Mouse (Mus musculus) intestine, embryonic 14.5 days (tissue): ENCODE measurements at regions not wholly inside any gene's neighbourhood (a gene's known extent, or its start where the extent isn't known, plus 50 kb on each side); places are given as distances from the start of the nearest gene placed in this dataset.

Source experiments
- ATAC-seq: fragments of 200-750 bp; cut with Nextera tagmentation; replicated peaks from 2 replicates; pipeline ENCODE4 v1.8.0; 2017; ENCODE audit warnings: low read depth, moderate number of reproducible peaks, moderate TSS enrichment, moderate library complexity; ENCODE audit not compliant: low FRiP score, low TSS enrichment
- DNase-seq: peaks from one replicate; pipeline ENCODE4 v3.0.0-alpha.2; 2018; ENCODE audit warnings: low spot score
- H3K27ac ChIP-seq: fragments of 300-500 bp; sonication (generic); 2 replicates; pipeline ENCODE4 v1.5.1; 2014; ENCODE audit warnings: low read depth, mild to moderate bottlenecking, control low read depth
- H3K27me3 ChIP-seq: fragments of 300-500 bp; sonication (generic); replicated peaks from 2 replicates; pipeline ENCODE4 v1.6.1; 2014; ENCODE audit warnings: low read length, control low read depth; ENCODE audit not compliant: control insufficient read depth, insufficient read depth
- H3K36me3 ChIP-seq: fragments of 300-500 bp; sonication (generic); 2 replicates; pipeline ENCODE4 v1.6.1; 2014; ENCODE audit warnings: low read length, control low read depth; ENCODE audit not compliant: control insufficient read depth, insufficient read depth
- H3K4me1 ChIP-seq: fragments of 300-500 bp; sonication (generic); replicated peaks from 2 replicates; pipeline ENCODE4 v1.6.1; 2014; ENCODE audit warnings: low read length, control low read depth, mixed read lengths; ENCODE audit not compliant: control insufficient read depth, insufficient read depth
- H3K4me2 ChIP-seq: fragments of 300-500 bp; sonication (generic); 2 replicates; pipeline ENCODE4 v1.6.1; 2014; ENCODE audit warnings: low read length
- H3K4me3 ChIP-seq: fragments of 300-500 bp; sonication (generic); 2 replicates; pipeline ENCODE4 v1.5.1; 2014; ENCODE audit warnings: low read depth, low read length, control low read depth, mixed read lengths
- H3K9ac ChIP-seq: fragments of 300-500 bp; sonication (generic); 2 replicates; pipeline ENCODE4 v1.6.1; 2014; ENCODE audit warnings: mild to moderate bottlenecking, low read length
- H3K9me3 ChIP-seq: fragments of 300-500 bp; sonication (generic); 2 replicates; pipeline ENCODE4 v1.6.1; 2016; ENCODE audit warnings: low read length, control low read depth; ENCODE audit not compliant: control insufficient read depth
- WGBS: fragments of 180-500 bp; shearing (Covaris S2); extraction: QIAGEN DNeasy Blood & Tissue Kit; methylation state at CpG from one replicate; pipeline ENCODE4 v1.1.7; 2014; 5-methylcytosine and 5-hydroxymethylcytosine counted together

DNA sequence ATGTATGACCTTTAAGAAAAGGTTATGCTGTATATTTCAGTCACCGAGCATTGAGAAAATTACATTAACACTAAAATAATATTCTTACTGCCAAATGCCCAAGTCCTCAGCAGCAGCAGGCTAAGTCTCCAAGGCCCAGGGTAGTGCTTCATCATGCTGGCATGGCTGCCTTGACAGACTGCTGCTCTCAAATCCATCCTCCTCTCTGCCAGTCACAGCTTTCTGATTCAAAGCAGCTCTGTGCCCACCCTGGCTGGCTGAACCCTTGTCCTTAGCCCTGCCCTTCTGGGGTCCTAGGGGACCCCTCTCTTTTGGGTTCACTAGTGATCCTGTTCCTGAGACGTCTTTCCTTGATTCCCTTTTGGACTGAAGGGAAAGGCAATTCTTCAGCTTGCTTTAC is 251.0 kb downstream of the Gm10295 start:
- Histone ChIP-seq H3K9me3 (no peaks in the 10 kb centered on the region), H3K4me3 (no peak overlapping the region), H3K4me2 (no peak overlapping the region), H3K36me3 (no peaks in the 10 kb centered on the region), H3K27ac (no peak overlapping the region), H3K9ac (no peak overlapping the region), H3K4me1 (no peaks in the 10 kb centered on the region), H3K27me3 (no peaks in the 10 kb centered on the region)
- 68% methylated on average over 2 of the region's 2 CpGs for WGBS
- no peak for DNase-seq
- no peak for ATAC-seq

DNA sequence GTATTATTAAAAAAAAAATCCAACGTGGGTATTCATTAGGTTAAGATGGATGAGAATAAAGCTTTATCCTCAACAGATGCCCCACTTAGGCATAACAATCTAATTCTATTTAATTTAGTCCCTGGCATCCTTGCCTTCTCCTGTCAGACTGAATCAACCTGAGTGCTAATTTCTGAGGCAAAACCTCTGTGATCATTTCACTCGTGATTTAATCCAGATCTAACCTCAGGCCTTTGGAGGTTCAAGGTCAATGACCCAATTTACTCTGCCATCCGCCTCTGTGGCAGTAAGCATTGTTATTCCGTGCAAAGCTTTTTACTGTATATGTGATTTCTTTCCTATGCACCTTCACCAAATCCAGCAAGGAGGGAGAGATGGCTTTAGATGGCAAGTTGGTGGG is 253.0 kb downstream of the Gm10295 start:
- WGBS = 42% methylated on average over 4 of the region's 4 CpGs
- no peaks in the 10 kb centered on the region for H3K9me3 ChIP-seq
- H3K9ac ChIP-seq = no peak overlapping the region
- H3K36me3 ChIP-seq = no peaks in the 10 kb centered on the region
- H3K4me2 ChIP-seq = no peak overlapping the region
- H3K27ac ChIP-seq = no peak overlapping the region
- DNase-seq (no peak), ATAC-seq (no peak)
- H3K4me1 ChIP-seq = no peaks in the 10 kb centered on the region
- H3K27me3 ChIP-seq = no peaks in the 10 kb centered on the region
- no peak overlapping the region for H3K4me3 ChIP-seq

DNA sequence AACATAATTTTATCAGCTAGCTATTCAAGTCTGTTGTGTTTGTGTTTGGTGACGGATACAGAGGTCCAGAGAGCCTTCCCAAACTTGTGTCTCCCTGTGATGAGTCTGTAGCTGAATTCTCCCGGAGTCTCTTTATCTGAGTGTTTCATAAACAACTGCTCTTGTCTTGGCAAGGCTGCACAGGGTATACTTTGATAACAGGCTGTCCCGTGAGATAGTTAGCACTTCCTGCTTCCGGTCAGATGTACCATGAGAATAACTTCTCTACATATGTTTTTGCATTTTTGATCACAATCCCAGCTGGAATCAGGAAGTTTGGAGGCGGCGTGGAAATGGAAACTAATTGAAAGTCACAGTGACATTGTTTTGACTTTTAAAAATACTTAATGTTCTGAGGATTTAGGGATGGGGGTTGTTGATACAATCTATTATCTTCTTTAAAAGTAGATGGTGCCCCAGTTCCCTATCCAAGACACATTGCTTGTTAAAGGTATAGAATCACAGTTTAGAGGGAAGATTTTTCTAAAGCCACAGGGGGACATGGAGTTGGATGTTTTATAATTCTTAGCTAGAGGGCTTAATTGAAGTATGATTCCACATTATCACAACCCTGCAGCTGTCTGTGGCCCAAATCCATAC is 257.9 kb downstream of the Gm10295 start:
- H3K27me3 ChIP-seq = no peaks in the 10 kb centered on the region
- H3K9me3 ChIP-seq = no peaks in the 10 kb centered on the region
- H3K9ac ChIP-seq = no peak overlapping the region
- H3K36me3 ChIP-seq = no peaks in the 10 kb centered on the region
- no peak overlapping the region for H3K4me2 ChIP-seq
- ATAC-seq (no peak), DNase-seq (no peak)
- WGBS = 41% methylated on average over 6 of the region's 6 CpGs
- peak overlapping the region; percentile 20; the same call in 1 of the 2 replicates for H3K27ac ChIP-seq
- H3K4me1 ChIP-seq = no peaks in the 10 kb centered on the region; the same call in 1 of the 2 replicates
- no peak overlapping the region for H3K4me3 ChIP-seq

DNA sequence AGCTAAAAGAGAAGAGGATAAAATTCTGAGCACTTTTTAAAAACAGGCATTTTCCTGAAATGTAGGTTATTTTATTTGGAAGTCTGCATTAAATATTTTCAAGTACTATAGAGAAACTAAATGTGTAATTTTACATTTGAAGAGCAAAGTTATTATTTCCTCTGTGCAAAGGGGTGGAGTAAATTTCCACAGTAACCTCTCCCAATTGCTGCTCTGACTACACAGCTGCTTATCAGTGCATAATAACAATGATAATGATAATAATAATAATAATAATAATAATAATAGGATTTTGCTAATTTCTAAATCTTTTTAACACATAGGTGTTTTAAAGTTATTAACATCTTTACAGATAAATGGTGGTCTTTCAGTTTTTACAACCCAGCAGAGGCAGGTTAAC is 258.5 kb downstream of the Gm10295 start:
- DNase-seq = no peak
- ATAC-seq = no peak

DNA sequence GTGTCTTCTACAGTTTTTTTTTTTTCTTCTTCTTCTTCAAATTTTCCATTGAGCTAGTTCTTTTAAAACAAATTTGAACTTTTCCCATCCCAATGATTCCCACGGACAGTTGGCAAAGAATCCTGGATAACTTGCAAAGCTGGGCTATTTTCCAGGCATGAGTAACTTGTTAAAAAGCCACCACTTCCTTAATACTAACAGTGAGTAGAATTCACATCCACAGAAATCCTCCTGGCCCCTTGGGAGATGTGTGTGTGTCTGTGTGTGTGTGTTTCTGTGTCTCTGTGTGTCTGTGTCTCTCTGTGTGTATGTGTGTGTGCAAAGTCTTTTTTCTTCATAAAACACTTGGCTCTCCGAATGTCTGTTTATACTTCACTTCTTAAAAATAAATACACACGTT is 259.0 kb downstream of the Gm10295 start:
- Histone ChIP-seq H3K4me1 (no peaks in the 10 kb centered on the region; the same call in 1 of the 2 replicates), H3K9me3 (no peaks in the 10 kb centered on the region), H3K9ac (no peak overlapping the region), H3K4me3 (no peak overlapping the region), H3K4me2 (no peak overlapping the region), H3K27ac (no peak overlapping the region), H3K27me3 (no peaks in the 10 kb centered on the region), H3K36me3 (no peaks in the 10 kb centered on the region)
- DNase-seq = no peak
- ATAC-seq = no peak
- 30% methylated on average over 3 of the region's 3 CpGs for WGBS

More for the DNA sequence above, 258.5 kb downstream of the Gm10295 start:
- Histone ChIP-seq H3K9me3 (no peaks in the 10 kb centered on the region), H3K9ac (no peak overlapping the region), H3K4me3 (no peak overlapping the region), H3K27ac (0 out of 2 replicates have a peak overlapping the region, but pooled peaks have one; percentile 20), H3K4me1 (no peaks in the 10 kb centered on the region; the same call in 1 of the 2 replicates), H3K27me3 (no peaks in the 10 kb centered on the region), H3K36me3 (no peaks in the 10 kb centered on the region), H3K4me2 (no peak overlapping the region)

DNA sequence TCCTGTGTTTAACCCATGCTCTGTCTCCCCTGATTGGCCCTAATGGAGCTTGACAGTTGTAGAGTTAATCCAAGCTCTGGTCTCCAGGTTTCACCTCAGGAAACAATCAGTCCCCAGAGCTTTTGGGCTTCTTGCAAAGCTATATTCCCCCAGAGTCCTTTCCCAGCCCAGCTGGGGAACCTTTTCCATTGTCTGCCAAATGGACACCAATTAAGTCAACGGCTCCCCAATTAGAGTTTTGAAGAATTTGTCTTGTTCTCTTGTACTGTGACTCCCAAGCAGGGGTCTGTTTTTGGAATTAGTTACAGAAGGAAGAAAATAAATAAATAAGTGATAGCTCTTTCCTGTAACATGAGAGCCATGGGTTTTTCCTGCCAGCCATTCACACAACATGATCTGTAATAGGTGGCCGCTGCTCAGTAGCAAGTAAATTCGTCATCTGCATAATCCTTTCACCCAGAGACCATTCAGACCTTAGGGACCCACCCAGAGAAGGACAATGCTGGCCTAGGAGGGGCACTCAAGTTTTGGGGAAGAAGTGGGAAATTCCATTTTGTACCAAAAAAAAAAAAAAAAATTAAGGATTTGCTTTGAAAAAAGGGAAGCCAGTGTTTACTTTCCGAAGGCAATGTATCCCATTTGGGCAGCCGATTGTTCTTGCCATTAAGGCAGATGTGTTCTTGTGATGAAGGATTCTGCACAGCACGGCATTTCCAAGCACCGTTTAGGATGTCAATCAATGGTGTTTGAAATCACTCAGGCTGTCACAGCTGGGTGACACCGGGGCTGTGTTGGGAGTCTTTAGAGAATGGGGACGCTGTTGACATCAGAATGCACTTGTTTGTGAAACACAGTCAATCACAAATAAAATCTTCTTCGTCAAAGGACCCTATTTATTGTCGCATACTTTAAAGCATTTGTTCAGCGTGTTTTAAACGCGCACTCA is 286.6 kb downstream of the Gm10295 start:
- H3K27me3 ChIP-seq = no peaks in the 10 kb centered on the region
- H3K27ac ChIP-seq = no peak overlapping the region
- no peak overlapping the region for H3K9ac ChIP-seq
- no peaks in the 10 kb centered on the region for H3K9me3 ChIP-seq
- DNase-seq (no peak), ATAC-seq (no peak)
- no peak overlapping the region for H3K4me2 ChIP-seq
- 45% methylated on average over 14 of the region's 14 CpGs for WGBS
- no peaks in the 10 kb centered on the region for H3K36me3 ChIP-seq
- no peaks in the 10 kb centered on the region for H3K4me1 ChIP-seq
- H3K4me3 ChIP-seq = no peak overlapping the region

DNA sequence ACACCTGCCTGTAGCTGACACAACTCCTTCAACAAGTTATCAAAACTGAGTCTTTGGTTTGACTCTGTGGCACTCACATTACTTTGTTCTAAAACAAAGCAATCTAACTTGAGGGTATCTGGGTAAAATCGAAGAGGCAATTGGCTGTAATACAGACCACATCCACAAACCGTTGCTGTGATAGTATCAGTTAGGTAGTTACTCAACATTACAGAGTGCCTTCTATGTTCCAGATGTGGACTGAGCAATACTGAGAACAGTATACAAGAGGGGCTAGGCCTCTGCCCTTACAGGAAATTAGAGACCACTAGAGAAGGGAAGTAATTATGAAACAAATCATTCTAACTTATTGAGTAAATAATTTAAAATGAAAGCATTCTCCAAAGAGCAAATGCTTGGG is 300.5 kb downstream of the Gm10295 start:
- no peaks in the 10 kb centered on the region for H3K27me3 ChIP-seq
- no peak for ATAC-seq
- H3K36me3 ChIP-seq = no peaks in the 10 kb centered on the region
- H3K4me1 ChIP-seq = no peaks in the 10 kb centered on the region
- no peak overlapping the region for H3K27ac ChIP-seq
- H3K4me3 ChIP-seq = no peak overlapping the region
- WGBS = 71% methylated on average over 2 of the region's 2 CpGs
- H3K4me2 ChIP-seq = no peak overlapping the region
- DNase-seq = no peak
- H3K9ac ChIP-seq = no peak overlapping the region
- H3K9me3 ChIP-seq = no peaks in the 10 kb centered on the region

DNA sequence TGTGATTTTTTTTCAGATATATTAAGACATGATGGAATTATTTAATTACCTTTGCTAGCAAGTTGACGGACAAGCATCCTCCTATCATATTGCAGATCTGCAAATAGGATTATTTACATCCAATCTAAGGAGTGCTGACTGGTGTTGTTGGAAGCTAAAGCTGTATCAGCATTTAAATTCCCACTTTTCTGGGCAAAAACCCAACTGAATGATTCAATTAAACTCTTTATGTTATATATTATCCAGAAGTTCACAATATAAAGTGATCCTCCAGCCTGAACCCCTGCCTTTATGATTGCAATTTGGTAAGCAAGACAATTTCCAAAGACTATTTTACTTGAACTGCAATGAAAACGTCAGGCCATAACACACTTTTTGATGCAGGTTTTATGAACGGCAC is 304.1 kb downstream of the Gm10295 start:
- 62% methylated on average over 3 of the region's 3 CpGs for WGBS
- Histone ChIP-seq H3K4me3 (no peak overlapping the region), H3K27ac (no peak overlapping the region), H3K9me3 (no peaks in the 10 kb centered on the region), H3K36me3 (no peaks in the 10 kb centered on the region), H3K9ac (no peak overlapping the region), H3K4me1 (peaks cover 8% of the 10 kb centered on the region; the same call in 1 of the 2 replicates), H3K27me3 (no peaks in the 10 kb centered on the region), H3K4me2 (no peak overlapping the region)
- no peak for ATAC-seq
- no peak for DNase-seq
